Mouse (Mus musculus) myocyte (in vitro differentiated cells): ENCODE measurements at regions not wholly inside any gene's neighbourhood (a gene's known extent, or its start where the extent isn't known, plus 50 kb on each side); places are given as distances from the start of the nearest gene placed in this dataset.

ENCODE experiments used
- H3K27me3 ChIP-seq: one replicate; pipeline ENCODE4 v1.6.1; 2011; ENCODE audit not compliant: control insufficient read depth, insufficient read depth, insufficient read length
- H3K36me3 ChIP-seq: one replicate; pipeline ENCODE4 v1.6.1; 2011; ENCODE audit not compliant: control insufficient read depth, insufficient read depth
- H3K4me2 ChIP-seq: one replicate; pipeline ENCODE4 v1.6.1; 2011; ENCODE audit warnings: low read depth, control low read depth
- H3K4me3 ChIP-seq: one replicate; pipeline ENCODE4 v1.5.1; 2011; ENCODE audit warnings: mild to moderate bottlenecking, control low read depth, moderate library complexity
- H3K79me2 ChIP-seq: one replicate; pipeline ENCODE4 v1.6.1; 2011; ENCODE audit not compliant: control insufficient read depth, insufficient read depth
- H3ac ChIP-seq: one replicate; pipeline ENCODE4 v1.6.1; 2011; ENCODE audit not compliant: control insufficient read depth, insufficient read length
- CEBPB ChIP-seq: IDR thresholded peaks from 2 replicates; pipeline ENCODE4 v1.6.1; 2011; ENCODE audit warnings: mild to moderate bottlenecking, moderate library complexity; ENCODE audit not compliant: poor library complexity, insufficient read depth, severe bottlenecking
- E2F4 ChIP-seq: IDR thresholded peaks from one replicate; pipeline ENCODE4 v1.6.1; 2011; ENCODE audit warnings: mild to moderate bottlenecking, control low read depth, moderate library complexity; ENCODE audit not compliant: insufficient read depth
- MAX ChIP-seq: IDR thresholded peaks from one replicate; pipeline ENCODE4 v1.6.1; 2011; ENCODE audit warnings: low read depth, mild to moderate bottlenecking, control low read depth
- MYOD1 ChIP-seq, 3 experiments: IDR thresholded peaks; one replicate each; pipeline ENCODE4 v1.6.1; 2011; ENCODE audit warnings: control low read depth in 2 of 3, low read depth in 2 of 3, mild to moderate bottlenecking in 2 of 3, moderate library complexity in 1 of 3; ENCODE audit not compliant: insufficient read length in 2 of 3, control insufficient read depth in 1 of 3
- MYOG ChIP-seq, 3 experiments: IDR thresholded peaks; one replicate each; pipeline ENCODE4 v1.6.1; 2011; ENCODE audit warnings: control low read depth in 2 of 3, low read depth in 2 of 3, mild to moderate bottlenecking in 2 of 3; ENCODE audit not compliant: insufficient read length in 2 of 3, control insufficient read depth in 1 of 3, insufficient read depth in 1 of 3
- POLR2A ChIP-seq: IDR thresholded peaks from one replicate; pipeline ENCODE4 v1.6.1; 2011; ENCODE audit warnings: low read depth, mild to moderate bottlenecking, control low read depth, moderate library complexity; ENCODE audit not compliant: insufficient read length
- POLR2AphosphoS2 ChIP-seq: IDR thresholded peaks from one replicate; pipeline ENCODE4 v1.6.1; 2011; ENCODE audit warnings: low read depth, control low read depth; ENCODE audit not compliant: insufficient read length
- REST ChIP-seq: IDR thresholded peaks from one replicate; pipeline ENCODE4 v1.6.1; 2011; ENCODE audit warnings: mild to moderate bottlenecking, control low read depth, moderate library complexity; ENCODE audit not compliant: insufficient read depth, insufficient read length
- SRF ChIP-seq: IDR thresholded peaks from one replicate; pipeline ENCODE4 v1.6.1; 2011; ENCODE audit warnings: low read depth; ENCODE audit not compliant: control insufficient read depth, insufficient read length
- TCF12 ChIP-seq: IDR thresholded peaks from one replicate; pipeline ENCODE4 v1.6.1; 2011; ENCODE audit warnings: mild to moderate bottlenecking, control low read depth; ENCODE audit not compliant: poor library complexity, insufficient read depth, severe bottlenecking
- TCF3 ChIP-seq: IDR thresholded peaks from one replicate; pipeline ENCODE4 v1.6.1; 2011; ENCODE audit warnings: low read depth, control low read depth; ENCODE audit not compliant: insufficient read length
- USF1 ChIP-seq: IDR thresholded peaks from one replicate; pipeline ENCODE4 v1.6.1; 2011; ENCODE audit warnings: low read depth, mild to moderate bottlenecking, control low read depth, moderate library complexity

- Histone ChIP-seq H3K4me3 (no peak overlapping the region), H3K4me2 (no peak overlapping the region), H3K79me2 (no peaks in the 10 kb centered on the region), H3ac (no peak overlapping the region), H3K36me3 (no peaks in the 10 kb centered on the region), H3K27me3 (no peaks in the 10 kb centered on the region)
- TF ChIP-seq CEBPB (no peak), POLR2A (no peak), REST (no peak), MYOD1 (IDR thresholded peaks at IDR 0.05; ENCODE audit: control insufficient read depth in 1 of 3, insufficient read length in 2 of 3, low read depth in 2 of 3) (no peak), E2F4 (no peak)
Observed at GRCm38 (mm10) chr7:83117065-83117464, 249.9 kb downstream of the Mex3b start.

- Histone ChIP-seq H3K36me3 (no peaks in the 10 kb centered on the region), H3ac (no peak overlapping the region), H3K4me3 (no peak overlapping the region), H3K4me2 (no peak overlapping the region), H3K79me2 (no peaks in the 10 kb centered on the region), H3K27me3 (no peaks in the 10 kb centered on the region)
- TF ChIP-seq USF1 = no peak
- no peak for TF ChIP-seq MYOG (IDR thresholded peaks at IDR 0.05; ENCODE audit: control insufficient read depth in 1 of 3, insufficient read depth in 1 of 3, insufficient read length in 2 of 3, low read depth in 2 of 3)
- no peak for TF ChIP-seq TCF3
- no peak for TF ChIP-seq POLR2A
- TF ChIP-seq MYOD1 (IDR thresholded peaks at IDR 0.05; ENCODE audit: control insufficient read depth in 1 of 3, insufficient read length in 2 of 3, low read depth in 2 of 3) = no peak
- TF ChIP-seq E2F4 = no peak
- no peak for TF ChIP-seq TCF12
- no peak for TF ChIP-seq POLR2AphosphoS2
- TF ChIP-seq CEBPB = no peak
- no peak for TF ChIP-seq REST
- TF ChIP-seq SRF = no peak
- no peak for TF ChIP-seq MAX
Observed at GRCm38 (mm10) chr7:83126196-83126595, 259.1 kb downstream of the Mex3b start.

- no peak overlapping the region for H3K4me2 ChIP-seq
- H3K4me3 ChIP-seq = no peak overlapping the region
- no peaks in the 10 kb centered on the region for H3K36me3 ChIP-seq
- TF ChIP-seq POLR2A (no peak), CEBPB (no peak), MYOD1 (IDR thresholded peaks at IDR 0.05; ENCODE audit: control insufficient read depth in 1 of 3, insufficient read length in 2 of 3, low read depth in 2 of 3) (peak in 1 of 3 experiments; percentile 10), SRF (no peak), E2F4 (no peak)
- H3ac ChIP-seq = no peak overlapping the region
- no peaks in the 10 kb centered on the region for H3K27me3 ChIP-seq
- H3K79me2 ChIP-seq = no peaks in the 10 kb centered on the region
Observed at GRCm38 (mm10) chr7:83140216-83140615, 273.1 kb downstream of the Mex3b start.

DNA sequence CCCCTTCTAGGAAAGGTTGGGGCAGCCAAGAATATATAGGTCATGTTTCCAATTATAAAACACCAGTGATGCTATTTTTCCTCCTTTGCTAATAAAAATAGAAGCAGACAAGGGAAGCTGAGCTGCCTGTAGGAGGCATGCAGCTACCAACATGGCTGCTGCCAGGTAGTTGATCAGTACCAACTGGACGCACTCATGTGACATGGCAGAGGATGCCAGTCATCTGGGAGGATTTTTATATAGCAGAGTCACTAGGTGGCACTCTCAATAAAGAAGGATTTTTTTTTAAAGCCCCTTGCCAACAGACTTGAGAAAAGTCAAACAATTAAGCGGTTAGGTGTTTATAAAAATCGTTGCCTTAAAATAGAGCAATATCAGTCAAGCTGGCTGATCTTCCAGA lies 273.5 kb downstream of the Mex3b start:
- TF ChIP-seq POLR2AphosphoS2 (no peak), MYOD1 (IDR thresholded peaks at IDR 0.05; ENCODE audit: control insufficient read depth in 1 of 3, insufficient read length in 2 of 3, low read depth in 2 of 3) (no peak), MYOG (IDR thresholded peaks at IDR 0.05; ENCODE audit: control insufficient read depth in 1 of 3, insufficient read depth in 1 of 3, insufficient read length in 2 of 3, low read depth in 2 of 3) (no peak), MAX (no peak), TCF12 (no peak)
- Histone ChIP-seq H3K4me3 (no peak overlapping the region), H3ac (no peak overlapping the region), H3K27me3 (no peaks in the 10 kb centered on the region), H3K79me2 (no peaks in the 10 kb centered on the region), H3K36me3 (no peaks in the 10 kb centered on the region), H3K4me2 (no peak overlapping the region)

DNA sequence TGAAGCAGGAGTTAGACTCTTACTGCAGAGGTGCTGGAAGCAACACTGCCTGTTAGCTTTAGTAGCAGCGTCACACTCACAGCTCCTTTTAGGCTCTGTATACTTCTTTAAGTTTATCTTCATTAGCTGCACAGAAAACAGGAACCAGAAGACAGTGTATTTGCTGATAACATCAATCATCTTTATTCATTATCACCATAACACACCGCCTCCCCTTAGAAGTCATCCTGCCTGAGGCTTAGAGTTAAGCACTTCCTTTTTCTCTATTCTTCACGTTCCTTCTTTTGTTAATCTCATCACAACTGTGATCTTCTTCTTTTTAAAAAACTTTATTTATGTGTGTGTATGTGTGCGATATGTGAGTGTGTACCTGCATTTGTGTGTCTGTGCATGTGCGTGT lies 276.9 kb downstream of the Mex3b start:
- TF ChIP-seq REST = no peak
- TF ChIP-seq CEBPB = no peak
- TF ChIP-seq USF1 = no peak
- no peak for TF ChIP-seq MYOD1 (IDR thresholded peaks at IDR 0.05; ENCODE audit: control insufficient read depth in 1 of 3, insufficient read length in 2 of 3, low read depth in 2 of 3)
- no peak for TF ChIP-seq TCF12
- TF ChIP-seq MAX = no peak
- TF ChIP-seq POLR2A = no peak
- H3K36me3 ChIP-seq = no peaks in the 10 kb centered on the region
- no peaks in the 10 kb centered on the region for H3K27me3 ChIP-seq
- H3K4me2 ChIP-seq = no peak overlapping the region
- no peak overlapping the region for H3K4me3 ChIP-seq
- no peak overlapping the region for H3ac ChIP-seq
- H3K79me2 ChIP-seq = no peaks in the 10 kb centered on the region

DNA sequence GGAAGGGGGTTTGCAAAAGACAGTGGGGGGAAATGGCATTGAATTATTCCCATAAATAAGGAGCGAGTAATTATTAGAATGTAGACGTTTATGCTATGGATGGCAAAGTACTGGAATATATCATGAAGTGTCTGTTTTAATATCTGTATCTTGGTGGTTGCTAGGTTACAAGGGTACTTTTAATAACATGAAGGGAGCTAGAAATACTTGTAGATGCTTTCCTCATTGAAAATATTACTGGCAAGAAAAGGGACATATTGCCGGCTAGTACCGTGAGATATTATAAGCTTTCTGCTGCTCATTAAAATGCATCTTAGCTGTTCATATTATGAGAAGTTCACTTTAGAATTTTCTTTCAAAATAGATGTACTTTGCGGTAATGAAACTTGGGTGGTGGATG lies 278.4 kb downstream of the Mex3b start:
- Histone ChIP-seq H3K4me3 (no peak overlapping the region), H3K4me2 (no peak overlapping the region), H3K79me2 (no peaks in the 10 kb centered on the region), H3ac (no peak overlapping the region), H3K27me3 (no peaks in the 10 kb centered on the region), H3K36me3 (no peaks in the 10 kb centered on the region)
- TF ChIP-seq CEBPB (no peak), SRF (no peak), MYOG (IDR thresholded peaks at IDR 0.05; ENCODE audit: control insufficient read depth in 1 of 3, insufficient read depth in 1 of 3, insufficient read length in 2 of 3, low read depth in 2 of 3) (no peak), USF1 (no peak), MYOD1 (IDR thresholded peaks at IDR 0.05; ENCODE audit: control insufficient read depth in 1 of 3, insufficient read length in 2 of 3, low read depth in 2 of 3) (no peak), POLR2AphosphoS2 (no peak), E2F4 (no peak), REST (no peak), TCF12 (no peak), TCF3 (no peak), MAX (no peak), POLR2A (no peak)
